ENCODE assay signal across 28 mouse cellular contexts in genomic region chr11:119186381-119186780, GRCm38 (mm10). TPM values are rescaled to one million over a fixed set of nuclear protein-coding genes. Genes with fewer than 3 reads are reported as not detected.
DNase-seq lines count a peak whose midpoint lies in the region; ATAC-seq and TF ChIP-seq lines count a peak whose summit lies in the region.
"Had no signal": no experiment of that assay in that cellular context is flagged by ENCODE, and none has a peak within 500 bp of the region (broad histone marks: within the 10 kb centered on the region; RNA-seq: fewer than 3 reads in every experiment).

No protein-coding gene starts in this region.

- DNase-seq in kidney, adult 2 months = peak; percentile 45
- peak; percentile 23 for DNase-seq in lung, postnatal 25 days (ENCODE audit: low spot score)
- no peak for DNase-seq in lung, adult 2 months
- peak; percentile 81 for DNase-seq in adrenal gland, postnatal 14 days
- no peak for DNase-seq in ovary, postnatal 36 days (ENCODE audit: low spot score)
- DNase-seq in spleen, postnatal 4 days (ENCODE audit: low spot score in 2 of 2) = no peak
- DNase-seq: cerebellum, adult 11-12 months; cerebellum, postnatal 25 days; gastrocnemius, postnatal 14 days; heart, postnatal 4 days; kidney, postnatal 4 days; layer of hippocampus, adult 9-11 months; left cerebral cortex, postnatal 4 days; right cerebral cortex, postnatal 14 days; thymus, adult 18-20 months had no signal

- no peaks in the 10 kb centered on the region for H3K27me3 ChIP-seq in kidney, adult 2 months (replicated peaks; ENCODE audit: control insufficient read depth, insufficient read depth, low read length)
- H3K27me3 ChIP-seq in kidney, embryonic 16.5 days (ENCODE audit: insufficient read depth, low read length) = no peaks in the 10 kb centered on the region
- H3K27me3 ChIP-seq: embryonic facial prominence, embryonic 15.5 days; heart, embryonic 15.5 days; hindbrain, embryonic 15.5 days; midbrain, embryonic 15.5 days; neural tube, embryonic 15.5 days; stomach, embryonic 15.5 days had no signal

- no peaks in the 10 kb centered on the region for H3K36me3 ChIP-seq in kidney, adult 2 months (ENCODE audit: control insufficient read depth, insufficient read depth, low read length)
- H3K36me3 ChIP-seq in kidney, embryonic 16.5 days (ENCODE audit: insufficient read depth, low read length) = no peaks in the 10 kb centered on the region
- H3K36me3 ChIP-seq: embryonic facial prominence, embryonic 15.5 days; heart, embryonic 15.5 days; hindbrain, embryonic 15.5 days; midbrain, embryonic 15.5 days; neural tube, embryonic 15.5 days; stomach, embryonic 15.5 days had no signal

- no peak overlapping the region for H3K4me3 ChIP-seq in kidney, adult 2 months (ENCODE audit: insufficient read depth, low read depth, low read length)
- no peak overlapping the region for H3K4me3 ChIP-seq in kidney, embryonic 16.5 days (ENCODE audit: low read length)
- H3K4me3 ChIP-seq in lung, adult 2 months (replicated peaks; ENCODE audit: extremely low read depth, low read depth, low read length) = no peak overlapping the region
- H3K4me3 ChIP-seq: embryonic facial prominence, embryonic 15.5 days; heart, adult 2 months; heart, embryonic 15.5 days; hindbrain, embryonic 15.5 days; left cerebral cortex, adult 2 months; megakaryocyte, embryonic 14.5 days; midbrain, embryonic 15.5 days; neural tube, embryonic 15.5 days; stomach, embryonic 15.5 days had no signal

- no peak for TF ChIP-seq POLR2A in kidney, adult 2 months (IDR thresholded peaks at IDR 0.05; ENCODE audit: low read depth, low read length)
- TF ChIP-seq POLR2A in lung, adult 2 months (IDR thresholded peaks at IDR 0.05; ENCODE audit: borderline replicate concordance, extremely low read depth, low read depth, low read length) = no peak

- H3K9me3 ChIP-seq in kidney, embryonic 16.5 days (ENCODE audit: low read length) = no peaks in the 10 kb centered on the region
- H3K9me3 ChIP-seq: embryonic facial prominence, embryonic 15.5 days; heart, embryonic 15.5 days; hindbrain, embryonic 15.5 days; megakaryocyte, embryonic 14.5 days; midbrain, embryonic 15.5 days; neural tube, embryonic 15.5 days; stomach, embryonic 15.5 days had no signal

- no peak for TF ChIP-seq CTCF in kidney, adult 2 months (conservative IDR thresholded peaks at IDR 0.05; ENCODE audit: insufficient read depth, insufficient read length, low read depth, low read length)
- no peak for TF ChIP-seq CTCF in lung, adult 2 months (IDR thresholded peaks at IDR 0.05; ENCODE audit: insufficient read depth, low read length)

- ATAC-seq in kidney, embryonic 16.5 days (ENCODE audit: low FRiP score, low TSS enrichment) = no peak
- ATAC-seq: activated CD4-positive, CD25-positive, alpha-beta regulatory T cell, adult 4 months; intestine, embryonic 16.5 days; midbrain, embryonic 15.5 days had no signal

- no peak overlapping the region for H3K4me2 ChIP-seq in kidney, embryonic 16.5 days (replicated peaks; ENCODE audit: low read depth, low read length)
- H3K4me2 ChIP-seq: embryonic facial prominence, embryonic 15.5 days; heart, embryonic 15.5 days; hindbrain, embryonic 15.5 days; liver, embryonic 11.5 days; midbrain, embryonic 15.5 days; neural tube, embryonic 15.5 days; stomach, embryonic 15.5 days had no signal

- H3K9ac ChIP-seq in kidney, embryonic 16.5 days (replicated peaks; ENCODE audit: low read length) = no peak overlapping the region
- H3K9ac ChIP-seq: embryonic facial prominence, embryonic 15.5 days; heart, embryonic 15.5 days; hindbrain, embryonic 15.5 days; midbrain, embryonic 15.5 days; neural tube, embryonic 15.5 days; stomach, embryonic 15.5 days had no signal

- 74% methylated on average over 3 of the region's 3 CpGs for WGBS in kidney, adult 2 months
- WGBS in kidney, embryonic 16.5 days = 56% methylated on average over 3 of the region's 3 CpGs
- WGBS in lung, adult 2 months = 58% methylated on average over 3 of the region's 3 CpGs

- H3K27ac ChIP-seq in kidney, adult 2 months (ENCODE audit: insufficient read depth, low read depth, low read length) = no peak overlapping the region
- no peak overlapping the region for H3K27ac ChIP-seq in kidney, embryonic 16.5 days (ENCODE audit: low read length)
- H3K27ac ChIP-seq: embryonic facial prominence, embryonic 15.5 days; heart, adult 2 months; heart, embryonic 15.5 days; hindbrain, embryonic 15.5 days; left cerebral cortex, adult 2 months; neural tube, embryonic 15.5 days; stomach, embryonic 15.5 days had no signal

- H3K4me1 ChIP-seq in kidney, adult 2 months (ENCODE audit: control insufficient read depth, insufficient read depth, low read length) = no peaks in the 10 kb centered on the region
- H3K4me1 ChIP-seq in kidney, embryonic 16.5 days (ENCODE audit: insufficient read depth, low read length) = peaks cover 31% of the 10 kb centered on the region
- H3K4me1 ChIP-seq in lung, adult 2 months (ENCODE audit: control insufficient read depth, insufficient read depth, low read length) = peaks cover 6% of the 10 kb centered on the region

RNA-seq across cellular contexts. Expression of gene Tbc1d16, which starts 41.9 kb away (rescaled TPM):
- 25.2 and 31.5 TPM in 2 replicates for polyA plus RNA-seq in kidney, adult 2 months (2012; rRNA removed)
- 12.3 and 16.2 TPM in 2 replicates for polyA plus RNA-seq in kidney, embryonic 16.5 days (2015; fragmentation: Nextera tagmentation; extraction: Ambion mirVana)
- 15.8 and 17.6 TPM in 2 replicates for polyA plus RNA-seq in lung, adult 2 months (2012; rRNA removed)
- total RNA-seq in adrenal gland, postnatal 14 days (2021) = 18.1 and 18.7 TPM in 2 replicates

RNA-seq across cellular contexts. Expression of gene Ccdc40, which starts 42.0 kb away (rescaled TPM):
- 0.27 and 0.30 TPM in 2 replicates for polyA plus RNA-seq in kidney, adult 2 months (2012; rRNA removed)
- polyA plus RNA-seq in kidney, embryonic 16.5 days (2015; fragmentation: Nextera tagmentation; extraction: Ambion mirVana) = 5.1 and 5.5 TPM in 2 replicates
- polyA plus RNA-seq in lung, adult 2 months (2012; rRNA removed) = 9.7 and 12.0 TPM in 2 replicates
- 0.44 and 0.45 TPM in 2 replicates for total RNA-seq in adrenal gland, postnatal 14 days (2021)
- total RNA-seq: gastrocnemius, postnatal 14 days had no signal

Comparison
In these comparisons a context has a peak if more than half of its experiments do, and no peak if none do; other contexts are left out.
1. DNase-seq: peak in kidney, adult 2 months (single experiment), lung, postnatal 25 days (single experiment) and adrenal gland, postnatal 14 days (single experiment); none in lung, adult 2 months (single experiment), ovary, postnatal 36 days (single experiment) and spleen, postnatal 4 days (0 of 2).